Comparison of ENCODE assay signal across 20 mouse cellular contexts in genomic region chr16:4870490-4870889, GRCm38 (mm10). TPM values are rescaled to one million over a fixed set of nuclear protein-coding genes. Genes with fewer than 3 reads are reported as not detected.
DNase-seq lines count a peak whose midpoint lies in the region; ATAC-seq and TF ChIP-seq lines count a peak whose summit lies in the region.
"Had no signal": no experiment of that assay in that cellular context is flagged by ENCODE, and none has a peak within 500 bp of the region (broad histone marks: within the 10 kb centered on the region; RNA-seq: fewer than 3 reads in every experiment).

No protein-coding gene starts in this region.

- no peaks in the 10 kb centered on the region for H3K4me1 ChIP-seq in midbrain, embryonic 11.5 days (ENCODE audit: control insufficient read depth, insufficient read depth, low read length)
- H3K4me1 ChIP-seq in midbrain, embryonic 16.5 days (ENCODE audit: control insufficient read depth, insufficient read depth, low read length): no peaks in the 10 kb centered on the region
- peaks cover 0 to 5% of the 10 kb centered on the region in 2 experiments; a peak in 1 of 4 replicates for H3K4me1 ChIP-seq in ES-E14 (ENCODE audit: control insufficient read depth in 2 of 2, insufficient read depth in 2 of 2, low read length in 2 of 2, poor library complexity in 1 of 2)
- H3K4me1 ChIP-seq: forebrain, embryonic 15.5 days had no signal

- H3K4me2 ChIP-seq in midbrain, embryonic 11.5 days: no peak overlapping the region
- no peak overlapping the region for H3K4me2 ChIP-seq in midbrain, embryonic 16.5 days (ENCODE audit: low read length)
- H3K4me2 ChIP-seq: embryonic facial prominence, embryonic 12.5 days; forebrain, embryonic 13.5 days; forebrain, embryonic 15.5 days had no signal

- no peaks in the 10 kb centered on the region for H3K27me3 ChIP-seq in midbrain, embryonic 11.5 days (ENCODE audit: control insufficient read depth, insufficient read depth, low read length)
- no peaks in the 10 kb centered on the region for H3K27me3 ChIP-seq in midbrain, embryonic 16.5 days (ENCODE audit: control insufficient read depth, insufficient read depth, low read depth, low read length)
- H3K27me3 ChIP-seq: embryonic facial prominence, embryonic 12.5 days; forebrain, embryonic 13.5 days; forebrain, embryonic 15.5 days had no signal

- H3K9ac ChIP-seq in midbrain, embryonic 11.5 days (ENCODE audit: low read length): no peak overlapping the region
- H3K9ac ChIP-seq in midbrain, embryonic 16.5 days (ENCODE audit: low read depth, low read length): no peak overlapping the region
- no peak overlapping the region for H3K9ac ChIP-seq in ES-E14 (ENCODE audit: insufficient read depth, low read depth, low read length, poor library complexity, severe bottlenecking)
- H3K9ac ChIP-seq: embryonic facial prominence, embryonic 12.5 days; forebrain, embryonic 13.5 days; forebrain, embryonic 15.5 days; forebrain, postnatal 0 days had no signal

- WGBS in midbrain, embryonic 11.5 days: 90% methylated on average over 5 of the region's 5 CpGs
- WGBS in midbrain, embryonic 16.5 days: 94% methylated on average over 5 of the region's 5 CpGs

- no peaks in the 10 kb centered on the region for H3K36me3 ChIP-seq in midbrain, embryonic 11.5 days (ENCODE audit: control insufficient read depth, insufficient read depth, low read length)
- peaks cover 10% of the 10 kb centered on the region for H3K36me3 ChIP-seq in midbrain, embryonic 16.5 days (ENCODE audit: control insufficient read depth, insufficient read depth, low read length)
- H3K36me3 ChIP-seq in ES-E14 (ENCODE audit: control insufficient read depth, insufficient read depth, low read length, poor library complexity, severe bottlenecking): peaks cover 21% of the 10 kb centered on the region

- ATAC-seq in midbrain, embryonic 11.5 days (ENCODE audit: low FRiP score): no peak
- ATAC-seq in midbrain, embryonic 16.5 days: no peak
- ATAC-seq: forebrain, embryonic 13.5 days; forebrain, embryonic 15.5 days; forebrain, postnatal 0 days had no signal

- peak; percentile 53 for DNase-seq in midbrain, embryonic 11.5 days (ENCODE audit: low spot score, missing footprints)
- DNase-seq in ES-E14 (ENCODE audit: low read depth, low spot score): no peak
- DNase-seq in urinary bladder, adult 2 months (ENCODE audit: low spot score): no peak
- DNase-seq in neural tube, embryonic 10.5 days (ENCODE audit: extremely low spot score, low spot score): no peak
- DNase-seq: adrenal gland, adult 2 months; adrenal gland, postnatal 10 days; adrenal gland, postnatal 25 days; cerebellum, adult 11 months; cerebellum, adult 18-20 months; cerebellum, adult 8-10 months; cerebellum, postnatal 10 days; cerebellum, postnatal 25 days; forebrain, postnatal 0 days had no signal

- H3K9me3 ChIP-seq in midbrain, embryonic 11.5 days (ENCODE audit: control insufficient read depth, low read length): no peaks in the 10 kb centered on the region
- no peaks in the 10 kb centered on the region for H3K9me3 ChIP-seq in midbrain, embryonic 16.5 days (replicated peaks; ENCODE audit: control insufficient read depth, low read length, poor library complexity, severe bottlenecking)
- no peaks in the 10 kb centered on the region for H3K9me3 ChIP-seq in ES-E14 (ENCODE audit: control insufficient read depth, insufficient read depth, low read depth, low read length)
- H3K9me3 ChIP-seq: embryonic facial prominence, embryonic 10.5 days; embryonic facial prominence, embryonic 12.5 days; forebrain, embryonic 13.5 days; forebrain, embryonic 15.5 days had no signal

- H3K27ac ChIP-seq in midbrain, embryonic 11.5 days (ENCODE audit: low read depth, low read length): no peak overlapping the region
- no peak overlapping the region for H3K27ac ChIP-seq in midbrain, embryonic 16.5 days (ENCODE audit: low read length)
- H3K27ac ChIP-seq in ES-E14 (ENCODE audit: insufficient read depth, low read depth, low read length, poor library complexity, severe bottlenecking): no peak overlapping the region
- H3K27ac ChIP-seq: embryonic facial prominence, embryonic 10.5 days; embryonic facial prominence, embryonic 12.5 days; forebrain, embryonic 13.5 days; forebrain, embryonic 15.5 days had no signal

- in situ Hi-C loops in ES-E14 (cut with MboI; ENCODE audit: low sequenced_read_pairs in 2 of 2, unreplicated experiment in 2 of 2): no loop called here

- no peak overlapping the region for H3K4me3 ChIP-seq in midbrain, embryonic 11.5 days (ENCODE audit: low read depth, low read length)
- no peak overlapping the region for H3K4me3 ChIP-seq in midbrain, embryonic 16.5 days (ENCODE audit: low read depth, low read length)
- no peak overlapping the region for H3K4me3 ChIP-seq in ES-E14 (ENCODE audit: insufficient read depth in 1 of 2, low read depth in 1 of 2, low read length in 2 of 2, poor library complexity in 1 of 2, severe bottlenecking in 1 of 2)
- H3K4me3 ChIP-seq: embryonic facial prominence, embryonic 10.5 days; embryonic facial prominence, embryonic 12.5 days; forebrain, embryonic 13.5 days; forebrain, embryonic 15.5 days had no signal

TF ChIP-seq in ES-E14, 5 proteins besides CTCF, POLR2A, EP300 and RAD21:
- TF ChIP-seq ZC3H11A (IDR thresholded peaks at IDR 0.05; ENCODE audit: borderline replicate concordance, low read depth, low read length) (no peak), MAFK (IDR thresholded peaks at IDR 0.05; ENCODE audit: insufficient read depth, low read depth, low read length) (no peak), ZNF384 (IDR thresholded peaks at IDR 0.05; ENCODE audit: low read depth, low read length) (peak; percentile 81), HCFC1 (IDR thresholded peaks at IDR 0.05; ENCODE audit: borderline replicate concordance, insufficient read depth, low read length) (no peak), CHD2 (IDR thresholded peaks at IDR 0.05; ENCODE audit: low read depth, low read length) (no peak)

RNA-seq across cellular contexts. Expression of gene Ubald1, which starts 9.6 kb away (rescaled TPM):
- polyA plus RNA-seq in midbrain, embryonic 11.5 days (2014; fragmentation: Nextera tagmentation; extraction: Ambion mirVana): 22.1 and 22.2 TPM in 2 replicates
- polyA plus RNA-seq in midbrain, embryonic 16.5 days (2015; fragmentation: Nextera tagmentation; extraction: Ambion mirVana): 54.9 and 63.3 TPM in 2 replicates
- total RNA-seq in ES-E14 (2012; rRNA removed): 26.7 and 41.3 TPM in 2 replicates
- polyA plus RNA-seq in urinary bladder, adult 2 months (2012; rRNA removed): 21.5 and 41.1 TPM in 2 replicates

RNA-seq across cellular contexts. Expression of gene Mgrn1, which starts 15.6 kb away (rescaled TPM):
- polyA plus RNA-seq in midbrain, embryonic 11.5 days (2014; fragmentation: Nextera tagmentation; extraction: Ambion mirVana): 63.8 and 66.9 TPM in 2 replicates
- polyA plus RNA-seq in midbrain, embryonic 16.5 days (2015; fragmentation: Nextera tagmentation; extraction: Ambion mirVana): 118 and 126 TPM in 2 replicates
- 24.0 and 25.7 TPM in 2 replicates for total RNA-seq in ES-E14 (2012; rRNA removed)
- 84.0 and 91.8 TPM in 2 replicates for polyA plus RNA-seq in urinary bladder, adult 2 months (2012; rRNA removed)

RNA-seq across cellular contexts. Expression of gene 4930562C15Rik, which starts 35.3 kb away (rescaled TPM):
- polyA plus RNA-seq in midbrain, embryonic 11.5 days (2014; fragmentation: Nextera tagmentation; extraction: Ambion mirVana): 0.29 TPM in 1 of 2 replicates, not detected in the other
- 0.26 and 0.36 TPM in 2 replicates for polyA plus RNA-seq in midbrain, embryonic 16.5 days (2015; fragmentation: Nextera tagmentation; extraction: Ambion mirVana)
- 0.09 and 0.21 TPM in 2 replicates for total RNA-seq in ES-E14 (2012; rRNA removed)
- 0.09 TPM in 1 of 2 replicates, not detected in the other for polyA plus RNA-seq in urinary bladder, adult 2 months (2012; rRNA removed)
- total RNA-seq: adrenal gland, adult 2 months; adrenal gland, postnatal 10 days; adrenal gland, postnatal 25 days; forebrain, postnatal 0 days had no signal
- polyA plus RNA-seq: adrenal gland, adult 2 months; brain, embryonic 14.5 days; cortical plate, adult 2 months had no signal
